Mouse (Mus musculus): ENCODE data around the gene Utp14b. TPM values are rescaled to one million over a fixed set of nuclear protein-coding genes. Genes with fewer than 3 reads are reported as not detected.

Utp14b gene
- polyA plus RNA-seq (2014; fragmentation: Illumina TruSeq; extraction: RNeasy Lipid Tissue Mini Kit (QIAGEN cat#74804); ENCODE audit: low replicate concordance) = 8.1 TPM

DNA sequence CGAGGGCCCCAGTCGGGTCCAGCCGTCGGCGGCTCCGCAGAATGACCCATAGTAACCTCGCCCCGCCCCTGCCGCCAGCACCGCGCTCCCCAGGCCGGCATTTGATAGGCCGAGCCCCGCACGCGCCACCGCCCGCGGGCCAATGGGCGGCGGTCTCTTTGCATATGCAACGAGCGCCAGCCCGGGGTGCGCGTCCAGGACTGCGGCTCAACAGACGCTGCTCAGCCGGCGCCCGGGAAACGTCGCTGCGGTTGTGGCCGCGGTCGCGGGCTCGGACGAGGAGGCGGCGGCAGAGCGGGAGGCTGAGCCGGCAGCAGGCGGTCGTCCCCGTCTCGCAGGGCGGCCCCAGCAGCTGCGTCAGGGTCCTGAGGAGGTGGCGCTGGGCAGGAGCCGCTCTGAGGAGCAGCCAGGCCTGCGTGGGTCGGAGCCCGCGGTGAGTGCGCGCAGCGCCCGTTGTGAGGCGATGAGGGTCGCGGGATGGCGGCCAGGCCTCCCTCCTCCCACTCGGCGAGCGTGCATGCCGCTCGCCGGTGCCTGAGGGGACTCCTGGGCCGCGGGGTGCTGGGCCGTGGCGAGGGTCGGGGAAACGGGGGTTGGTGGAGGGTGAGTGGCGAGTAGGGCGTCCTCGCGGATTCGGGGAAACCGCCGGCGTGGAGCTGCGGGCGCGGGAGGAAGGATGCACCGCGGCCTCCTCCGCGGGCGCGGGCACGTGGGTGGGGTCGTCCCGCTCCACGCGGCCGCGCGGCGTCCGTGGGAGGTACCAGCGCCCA, at the start of gene Utp14b, which contains the start of gene Acsl3:
Utp14b (plus strand) TSS at position 368 of the 770 bp plus-strand sequence.
Acsl3 (plus strand) TSS at position 155 of the 770 bp plus-strand sequence.

Other genes starting within 250 kb of the Utp14b start
- 173 TPM for gene Farsb, start 169.1 kb upstream of the Utp14b start, polyA plus RNA-seq (2014; fragmentation: Illumina TruSeq; extraction: RNeasy Lipid Tissue Mini Kit (QIAGEN cat#74804); ENCODE audit: low replicate concordance)
- not detected for gene Mogat1, start 147.0 kb upstream of the Utp14b start, polyA plus RNA-seq (2014; fragmentation: Illumina TruSeq; extraction: RNeasy Lipid Tissue Mini Kit (QIAGEN cat#74804); ENCODE audit: low replicate concordance)
- gene BC035947, start 145.9 kb upstream of the Utp14b start, polyA plus RNA-seq (2014; fragmentation: Illumina TruSeq; extraction: RNeasy Lipid Tissue Mini Kit (QIAGEN cat#74804); ENCODE audit: low replicate concordance) = not detected
- gene Acsl3, start 213 bp upstream of the Utp14b start, polyA plus RNA-seq (2014; fragmentation: Illumina TruSeq; extraction: RNeasy Lipid Tissue Mini Kit (QIAGEN cat#74804); ENCODE audit: low replicate concordance) = 131 TPM
- 2.1 TPM for gene Kcne4, start 158.7 kb downstream of the Utp14b start, polyA plus RNA-seq (2014; fragmentation: Illumina TruSeq; extraction: RNeasy Lipid Tissue Mini Kit (QIAGEN cat#74804); ENCODE audit: low replicate concordance)